Mouse (Mus musculus): ENCODE measurements around the gene Scube3. TPM values are rescaled to one million over a fixed set of nuclear protein-coding genes. Genes with fewer than 3 reads are reported as not detected.

Gene Scube3
- under 1 TPM; 0.18 to 0.32 TPM for total RNA-seq (2021)
- long read RNA-seq, experiment 1, partial matches to known transcripts, result 0 of 2 reads
- long read RNA-seq, experiment 1, other reads (novel, unspliced or antisense), result 2 of 2 reads
- long read RNA-seq, experiment 2, result 0 reads

- no peak for DNase-seq
Observed at GRCm38 (mm10) chr17:28141771-28142699, at the start of gene Scube3. TSS of gene Scube3 (plus strand) at chr17:28142141.

- no peak for DNase-seq
Observed at GRCm38 (mm10) chr17:28092297-28092696, 49.6 kb upstream of the Scube3 start.

- no peak for DNase-seq
Observed at GRCm38 (mm10) chr17:28093837-28094236, 48.1 kb upstream of the Scube3 start.

GRCm38 (mm10) chr17:28096418-28096817 lies 45.5 kb upstream of the Scube3 start:
- no peak for DNase-seq

- DNase-seq, result no peak
Observed at GRCm38 (mm10) chr17:28097308-28097707, 44.6 kb upstream of the Scube3 start.

- DNase-seq, result no peak
Observed at GRCm38 (mm10) chr17:28099086-28099485, 42.9 kb upstream of the Scube3 start.

- DNase-seq, result no peak
Observed at GRCm38 (mm10) chr17:28100669-28101068, 41.3 kb upstream of the Scube3 start.

- DNase-seq, result no peak
Observed at GRCm38 (mm10) chr17:28101284-28101887, 40.6 kb upstream of the Scube3 start.

GRCm38 (mm10) chr17:28101902-28102319 lies 40.0 kb upstream of the Scube3 start:
- no peak for DNase-seq

- DNase-seq, result no peak
Observed at GRCm38 (mm10) chr17:28104416-28104815, 37.5 kb upstream of the Scube3 start.

- DNase-seq, result no peak
Observed at GRCm38 (mm10) chr17:28106352-28106751, 35.6 kb upstream of the Scube3 start.

GRCm38 (mm10) chr17:28107275-28107674 lies 34.7 kb upstream of the Scube3 start:
- DNase-seq, result no peak

GRCm38 (mm10) chr17:28112266-28112665 lies 29.7 kb upstream of the Scube3 start:
- DNase-seq, result no peak

- no peak for DNase-seq
Observed at GRCm38 (mm10) chr17:28116335-28116734, 25.6 kb upstream of the Scube3 start.

- peak; percentile 50 for DNase-seq
Observed at GRCm38 (mm10) chr17:28117451-28118209, 24.3 kb upstream of the Scube3 start.

GRCm38 (mm10) chr17:28120460-28120859 lies 21.5 kb upstream of the Scube3 start:
- DNase-seq, result no peak

GRCm38 (mm10) chr17:28122949-28123348 lies 19.0 kb upstream of the Scube3 start:
- no peak for DNase-seq

- no peak for DNase-seq
Observed at GRCm38 (mm10) chr17:28123627-28124026, 18.3 kb upstream of the Scube3 start.

- DNase-seq, result no peak
Observed at GRCm38 (mm10) chr17:28124368-28124767, 17.6 kb upstream of the Scube3 start.

- no peak for DNase-seq
Observed at GRCm38 (mm10) chr17:28129796-28130195, 12.1 kb upstream of the Scube3 start.

GRCm38 (mm10) chr17:28130391-28131125 lies 11.4 kb upstream of the Scube3 start:
- no peak for DNase-seq

GRCm38 (mm10) chr17:28131156-28131555 lies 10.8 kb upstream of the Scube3 start:
- no peak for DNase-seq
